Mouse (Mus musculus) Patski (cell line): ENCODE data around the gene Rapsn. TPM values are rescaled to one million over a fixed set of nuclear protein-coding genes. Genes with fewer than 3 reads are reported as not detected.
A peak's percentile ranks its signal among the peaks of the same experiment; 100 is the strongest.
"Not testable (repeated sequence)": the region's sequence is repeated elsewhere in the genome, so short reads cannot be mapped to it uniquely, and the experiment has no call there.

Experiments used
- ATAC-seq: fragments of 100-300 bp; one replicate; pipeline ENCODE4 v1.8.0; 2021
- CTCF ChIA-PET: fragments of 350-600 bp; sonication (Branson Sonifier 250); formaldehyde crosslinking; loops from one replicate; lab custom pipeline; 2022; ENCODE audit warnings: inconsistent platforms; lab: Charles Lee
- POLR2A ChIA-PET: fragments of 350-600 bp; sonication (Branson Sonifier 250); formaldehyde crosslinking; loops from one replicate; lab custom pipeline; 2022; ENCODE audit warnings: antibody characterized with exemption, inconsistent platforms; lab: Charles Lee
- DNase-seq: peaks from one replicate; pipeline ENCODE4 v3.0.0-alpha.2; 2011; ENCODE audit warnings: low read depth, low spot score
- H3K27me3 ChIP-seq: fragments of 371-371 bp; one replicate; pipeline ENCODE4 v1.5.1; 2021
- CTCF ChIP-seq: fragments of 100-300 bp; IDR thresholded peaks from one replicate; pipeline ENCODE4 v1.5.1; 2021
- in situ Hi-C: fragments of 300-500 bp; cut with MboI; formaldehyde crosslinking; loops from 3 replicates; pipeline ENCODE4 v1.11.1; 2018; ENCODE audit warnings: low pct_unique_long_range_greater_than_20kb, mixed read lengths
- polyA plus RNA-seq: library from polyadenylated mRNA; unstranded; gene quantifications from one replicate; pipeline ENCODE4 v1.2.3, GENCODE M21; 2021

The Rapsn gene
- polyA plus RNA-seq, 1 experiment from 2014 or later, result 1.2 TPM

DNA sequence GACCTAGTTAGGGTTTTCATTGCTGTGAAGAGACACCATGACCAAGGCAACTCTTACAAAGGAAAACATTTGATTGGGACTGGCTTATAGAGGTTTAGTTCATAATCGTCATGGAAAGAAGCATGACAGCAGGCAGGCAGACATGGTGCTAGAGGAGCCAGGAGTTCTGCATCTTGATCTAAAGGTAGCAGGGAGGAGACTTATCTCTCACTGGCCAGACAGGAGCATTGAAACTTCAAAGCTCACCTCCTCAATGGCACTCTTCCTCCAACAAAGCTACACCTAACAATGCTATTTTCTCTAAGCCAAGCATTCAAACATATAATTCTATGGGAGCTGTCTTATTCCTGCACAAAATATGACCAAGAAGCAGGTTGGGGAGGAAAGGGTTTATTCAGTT, 8.9 kb upstream of the Rapsn start:
- ATAC-seq, result no peak
- in situ Hi-C loops, result no loop called here
- H3K27me3 ChIP-seq, result no peaks in the 10 kb centered on the region
- no peak for DNase-seq
- POLR2A ChIA-PET, result interaction anchor here (0.5 kb wide), 1 partner anchor 83 kb away, joined by 3 read pairs; no protein-coding TSS in a partner anchor
- CTCF ChIA-PET, result interaction anchor here (1.4 to 2.0 kb wide), 3 partner anchors 12 to 41 kb away, joined by 3 to 4 read pairs (median 4); no protein-coding TSS in a partner anchor
- no peak for TF ChIP-seq CTCF

DNA sequence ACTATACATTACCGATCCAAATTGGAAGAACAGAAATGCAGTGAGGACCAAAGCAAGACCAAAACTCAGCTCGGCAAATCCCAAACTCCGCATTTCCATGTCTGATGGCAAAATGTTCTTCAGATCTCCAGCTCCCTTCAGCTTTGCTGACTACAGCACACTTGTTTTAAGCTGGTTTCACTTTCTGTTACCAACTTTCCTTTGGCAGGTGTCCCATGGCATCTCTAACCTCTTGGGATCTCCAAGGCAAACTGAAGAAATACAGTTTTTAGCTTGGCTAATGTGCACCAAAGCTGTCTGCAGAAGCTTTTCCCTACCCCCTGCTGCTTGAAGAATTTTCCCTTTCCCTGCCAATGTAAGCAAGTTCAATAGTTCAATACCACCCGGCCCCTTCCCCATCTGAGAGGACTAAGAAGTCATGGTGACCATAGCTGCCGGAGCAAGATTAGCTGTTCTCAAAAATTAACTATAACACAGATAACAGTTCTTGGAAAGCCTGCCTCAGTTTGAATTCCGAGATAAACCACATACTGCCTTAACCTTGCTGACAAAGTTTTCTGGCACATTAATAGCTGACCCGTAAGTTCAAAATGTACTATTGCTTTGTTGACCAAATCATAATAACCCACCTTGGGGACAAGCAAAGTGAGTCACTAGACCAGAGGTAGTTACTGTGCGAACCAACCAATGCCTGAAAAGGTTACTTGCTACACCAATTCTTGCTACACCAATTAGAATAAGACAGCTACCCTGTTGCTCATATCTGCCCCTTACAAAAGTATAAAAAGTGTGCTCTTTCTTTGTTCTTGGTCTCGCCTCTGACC, 7.8 kb upstream of the Rapsn start:
- POLR2A ChIA-PET, result no interaction called here
- no peak for DNase-seq

DNA sequence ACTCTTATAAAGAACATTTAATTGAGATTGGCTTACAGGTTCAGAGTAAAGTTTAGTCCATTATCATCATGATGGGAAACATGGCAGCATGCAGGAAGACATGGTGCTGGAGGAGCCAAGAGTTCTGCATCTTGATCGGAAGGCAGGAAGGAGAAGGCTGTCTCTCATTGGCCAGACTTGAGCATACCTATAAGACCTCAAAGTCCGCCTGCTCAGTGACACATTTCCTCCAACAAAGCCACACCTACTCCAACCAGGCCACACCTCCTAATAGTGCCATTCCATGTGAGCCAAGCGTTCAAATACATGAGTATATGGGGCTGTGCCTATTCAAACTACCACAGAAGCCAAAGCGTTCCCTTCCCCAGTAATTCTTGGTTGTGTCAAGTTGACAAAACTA, 4.2 kb upstream of the Rapsn start:
- H3K27me3 ChIP-seq, result no peaks in the 10 kb centered on the region
- no peak for DNase-seq
- in situ Hi-C loops, result no loop called here
- POLR2A ChIA-PET, result no interaction called here
- no peak for ATAC-seq
- no peak for TF ChIP-seq CTCF
- CTCF ChIA-PET, result interaction anchor here (3.4 kb wide), 1 partner anchor 13 kb away, joined by 15 read pairs; no protein-coding TSS in a partner anchor

More for the DNA sequence above, 7.8 kb upstream of the Rapsn start:
- H3K27me3 ChIP-seq, result no peaks in the 10 kb centered on the region
- TF ChIP-seq CTCF, result no peak
- ATAC-seq, result no peak
- in situ Hi-C loops, result no loop called here
- CTCF ChIA-PET, result interaction anchor here (0.8 to 3.6 kb wide), 7 partner anchors 13 to 161 kb away, joined by 3 to 12 read pairs (median 4); no protein-coding TSS in a partner anchor

GRCm38 (mm10) chr2:91033000-91033399, 2.4 kb upstream of the Rapsn start:
- no peaks in the 10 kb centered on the region for H3K27me3 ChIP-seq
- no peak for DNase-seq
- in situ Hi-C loops, result no loop called here
- ATAC-seq, result no peak
- TF ChIP-seq CTCF, result no peak
- ChIA-PET CTCF (interaction anchor here (0.9 to 3.4 kb wide), 5 partner anchors 10 to 166 kb away, joined by 3 to 15 read pairs (median 4); no protein-coding TSS in a partner anchor), POLR2A (no interaction called here)

- POLR2A ChIA-PET, result interaction anchor here (0.8 kb wide), 1 partner anchor 9 kb away, joined by 5 read pairs; no protein-coding TSS in a partner anchor
- no peak for ATAC-seq
- TF ChIP-seq CTCF, result no peak
- H3K27me3 ChIP-seq, result no peaks in the 10 kb centered on the region
- CTCF ChIA-PET, result interaction anchor here (0.7 to 3.9 kb wide), 6 partner anchors 9 to 175 kb away, joined by 3 to 15 read pairs (median 4); partner anchors contain the start of gene Psmc3
- in situ Hi-C loops, result no loop called here
- no peak for DNase-seq
These were observed 6.4 kb downstream of the Rapsn start for GRCm38 (mm10) chr2:91041786-91042185.

DNA sequence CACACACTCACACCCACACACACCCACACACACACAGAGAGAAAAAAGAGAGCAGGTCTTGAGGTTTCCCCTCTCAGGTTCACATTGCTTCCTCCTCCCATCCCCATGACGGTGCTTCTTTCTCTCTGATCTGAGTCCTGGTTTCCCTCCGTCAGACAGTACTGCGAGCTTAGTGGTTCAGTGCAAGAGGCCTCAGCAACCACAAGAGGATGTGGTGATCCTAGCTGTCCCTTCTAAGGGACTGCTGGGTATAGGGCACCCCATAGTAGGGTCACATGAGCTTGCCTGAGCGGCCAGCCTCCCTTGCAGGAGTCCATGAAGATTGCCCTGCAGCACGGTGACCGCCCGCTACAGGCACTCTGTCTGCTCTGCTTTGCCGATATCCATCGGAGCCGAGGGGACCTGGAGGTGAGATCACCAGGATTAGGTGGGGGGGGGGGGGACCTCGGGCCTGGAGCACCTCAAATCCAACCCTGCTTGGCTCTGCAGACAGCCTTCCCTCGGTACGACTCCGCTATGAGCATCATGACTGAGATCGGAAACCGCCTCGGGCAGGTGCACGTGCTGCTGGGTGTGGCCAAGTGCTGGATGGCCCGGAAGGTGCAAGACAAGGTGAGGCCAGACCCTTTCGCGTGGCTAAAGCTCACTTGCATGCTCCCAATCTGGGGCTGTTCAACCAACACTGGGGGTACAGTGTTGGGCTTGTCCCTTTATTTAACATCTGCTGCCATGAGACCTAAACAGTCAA, 7.4 kb downstream of the Rapsn start:
- in situ Hi-C loops, result no loop called here
- ChIA-PET POLR2A (interaction anchor here (0.8 kb wide), 1 partner anchor 8 kb away, joined by 5 read pairs; no protein-coding TSS in a partner anchor), CTCF (interaction anchor here (0.7 to 3.9 kb wide), 5 partner anchors 10 to 176 kb away, joined by 3 to 15 read pairs (median 5); partner anchors contain the start of gene Psmc3)
- DNase-seq (no peak), ATAC-seq (no peak)
- no peak for TF ChIP-seq CTCF
- H3K27me3 ChIP-seq, result no peaks in the 10 kb centered on the region

DNA sequence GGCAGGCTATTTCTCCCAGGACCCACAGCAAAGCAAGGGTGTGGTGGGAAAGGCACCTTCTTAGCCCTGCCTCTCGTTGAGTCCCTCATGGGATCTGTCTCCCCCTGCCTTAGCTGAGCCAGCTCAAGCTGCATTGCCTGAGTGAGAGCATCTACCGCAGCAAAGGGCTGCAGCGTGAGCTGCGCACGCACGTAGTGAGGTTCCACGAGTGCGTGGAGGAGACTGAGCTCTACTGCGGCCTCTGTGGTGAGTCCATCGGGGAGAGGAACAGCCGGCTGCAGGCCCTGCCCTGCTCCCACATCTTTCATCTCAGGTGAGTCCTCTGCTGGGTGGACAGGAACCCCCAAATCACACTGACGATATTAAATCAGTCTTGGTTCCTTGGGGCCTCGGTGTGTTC, 9.3 kb downstream of the Rapsn start:
- in situ Hi-C loops, result no loop called here
- CTCF ChIA-PET, result interaction anchor here (0.9 to 3.9 kb wide), 5 partner anchors 9 to 19 kb away, joined by 3 to 15 read pairs (median 3); partner anchors contain the start of gene Rapsn
- H3K27me3 ChIP-seq, result no peaks in the 10 kb centered on the region
- POLR2A ChIA-PET, result no interaction called here
- no peak for ATAC-seq
- no peak for TF ChIP-seq CTCF
- DNase-seq, result no peak

DNA sequence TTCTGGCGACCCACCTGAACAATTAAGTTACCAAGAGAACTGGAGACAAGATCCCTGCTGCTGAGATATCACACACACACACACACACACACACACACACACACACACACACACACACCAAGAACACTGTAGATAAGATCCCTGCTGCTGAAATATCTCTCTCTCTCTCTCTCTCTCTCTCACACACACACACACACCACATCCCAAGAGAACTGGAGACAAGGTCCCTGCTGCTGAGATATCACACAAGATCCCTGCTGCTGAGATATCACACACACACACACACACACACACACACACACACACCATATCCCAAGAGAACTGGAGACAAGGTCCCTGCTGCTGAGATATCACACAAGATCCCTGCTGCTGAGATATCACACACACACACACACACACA, 10.4 kb downstream of the Rapsn start:
- DNase-seq, in situ Hi-C loops, POLR2A ChIA-PET, H3K27me3 ChIP-seq, ATAC-seq: not testable (repeated sequence)
- CTCF ChIA-PET, result interaction anchor here (0.9 to 3.9 kb wide), 4 partner anchors 10 to 179 kb away, joined by 3 to 15 read pairs (median 4); partner anchors contain the start of gene Rapsn

DNA sequence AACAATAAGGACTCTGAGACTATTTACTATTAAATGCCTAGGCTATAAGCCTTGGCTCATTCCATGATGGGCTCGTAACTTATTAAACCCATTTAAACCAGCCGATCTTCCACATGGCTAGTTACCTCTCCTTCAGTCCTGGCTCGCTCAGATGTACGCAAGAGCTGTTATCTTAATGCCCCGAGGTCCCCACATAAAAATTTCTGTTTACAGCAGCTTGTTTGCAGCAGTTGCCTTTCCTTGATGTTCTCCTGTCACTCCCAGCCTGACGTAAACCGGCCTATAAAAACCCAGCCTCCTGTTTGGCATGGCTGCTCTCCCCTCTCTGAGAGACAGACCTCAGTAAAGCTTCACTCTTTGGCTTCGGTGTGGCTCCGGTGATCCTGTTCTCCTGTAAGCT, 11.9 kb downstream of the Rapsn start:
- POLR2A ChIA-PET, result interaction anchor here (0.8 to 1.3 kb wide), 3 partner anchors 13 to 133 kb away, joined by 3 to 4 read pairs (median 3); no protein-coding TSS in a partner anchor
- CTCF ChIA-PET, result interaction anchor here (1.0 to 2.4 kb wide), 4 partner anchors 14 to 180 kb away, joined by 3 to 6 read pairs (median 4); no protein-coding TSS in a partner anchor
- no peak for DNase-seq
- no peak for TF ChIP-seq CTCF
- in situ Hi-C loops, result no loop called here
- peak; percentile 58 for ATAC-seq
- no peaks in the 10 kb centered on the region for H3K27me3 ChIP-seq

DNA sequence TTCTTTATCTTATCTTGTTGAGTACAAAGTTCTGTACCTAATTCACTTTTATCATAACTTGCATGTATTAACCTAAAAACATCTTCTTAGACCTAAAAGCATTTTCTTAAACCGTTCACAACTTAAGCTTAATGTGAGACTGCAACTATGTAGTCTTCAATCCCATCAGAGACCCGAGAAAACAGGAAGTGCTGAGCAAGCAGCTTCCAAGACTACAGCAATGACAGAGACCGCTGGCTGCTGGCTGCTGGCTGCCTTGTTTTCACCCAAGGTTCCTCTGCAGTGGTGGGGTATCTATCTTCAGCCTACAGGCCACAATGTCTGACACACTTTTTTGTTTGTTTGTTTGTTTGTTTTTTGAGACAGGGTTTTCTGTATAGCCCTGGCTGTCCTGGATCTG, 16.5 kb downstream of the Rapsn start:
- H3K27me3 ChIP-seq, result no peaks in the 10 kb centered on the region
- CTCF ChIA-PET, result interaction anchor here (1.0 to 1.6 kb wide), 7 partner anchors 9 to 185 kb away, joined by 3 to 5 read pairs (median 5); no protein-coding TSS in a partner anchor
- no peak for DNase-seq
- in situ Hi-C loops, result no loop called here
- POLR2A ChIA-PET, result no interaction called here
- no peak for ATAC-seq
- no peak for TF ChIP-seq CTCF
